Mouse (Mus musculus): ENCODE results near the gene Fcgr1.
"Not testable (repeated sequence)": the region's sequence is repeated elsewhere in the genome, so short reads cannot be mapped to it uniquely, and the experiment has no call there.

The Fcgr1 gene

DNA sequence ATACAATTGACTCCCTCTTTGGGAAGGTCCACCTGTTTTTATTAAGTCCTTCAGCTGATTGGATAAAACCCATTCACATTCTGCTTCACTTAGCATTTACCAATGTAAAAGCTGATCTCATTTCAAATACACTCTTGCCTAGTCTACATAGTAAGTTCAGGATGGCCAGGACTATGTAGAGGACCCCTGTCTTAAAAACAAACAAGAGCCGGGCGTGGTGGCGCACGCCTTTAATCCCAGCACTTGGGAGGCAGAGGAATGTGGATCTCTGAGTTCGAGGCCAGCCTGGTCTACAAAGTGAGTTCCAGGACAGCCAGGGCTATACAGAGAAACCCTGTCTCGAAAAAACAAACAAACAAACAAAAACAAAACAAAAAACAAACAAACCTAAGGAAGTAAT is 30.0 kb upstream of the Fcgr1 start:
- not testable (repeated sequence) for DNase-seq

DNA sequence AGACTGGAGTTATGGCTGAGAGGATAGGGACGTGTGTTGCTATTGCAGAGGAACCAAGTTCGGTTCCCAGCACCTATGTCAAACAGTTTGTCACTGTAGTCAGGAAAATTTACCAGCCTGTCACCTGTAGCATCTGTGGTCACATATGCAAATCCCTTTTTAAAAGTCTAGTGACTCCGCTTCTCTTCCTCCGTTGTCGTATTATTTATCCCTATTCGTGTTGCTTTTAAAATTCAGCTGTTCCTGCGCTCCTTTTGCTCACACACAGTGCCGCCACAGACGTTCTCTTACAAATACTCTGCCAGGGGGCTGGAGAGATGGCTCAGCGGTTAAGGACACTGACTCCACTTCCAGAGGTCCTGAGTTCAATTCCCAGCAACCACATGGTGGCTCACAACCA is 28.8 kb upstream of the Fcgr1 start:
- no peak for DNase-seq

DNA sequence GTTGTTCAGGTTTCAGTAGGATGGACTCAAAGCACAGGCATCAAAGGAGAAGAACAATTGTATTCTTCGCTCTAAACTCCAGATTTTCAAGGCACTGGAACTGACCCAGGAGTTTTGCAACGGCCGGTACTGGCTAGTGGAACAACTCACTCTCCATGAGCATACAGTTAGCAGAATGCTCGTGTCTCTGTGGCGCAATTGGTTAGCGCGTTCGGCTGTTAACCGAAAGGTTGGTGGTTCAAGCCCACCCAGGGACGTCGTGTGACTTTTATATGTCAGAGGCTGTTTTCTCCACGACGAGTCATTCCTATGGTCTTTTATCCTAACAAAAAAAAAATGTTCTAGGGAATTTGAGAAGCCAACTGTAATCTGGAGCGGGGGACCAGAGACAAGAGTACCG is 28.1 kb upstream of the Fcgr1 start:
- DNase-seq: no peak

DNA sequence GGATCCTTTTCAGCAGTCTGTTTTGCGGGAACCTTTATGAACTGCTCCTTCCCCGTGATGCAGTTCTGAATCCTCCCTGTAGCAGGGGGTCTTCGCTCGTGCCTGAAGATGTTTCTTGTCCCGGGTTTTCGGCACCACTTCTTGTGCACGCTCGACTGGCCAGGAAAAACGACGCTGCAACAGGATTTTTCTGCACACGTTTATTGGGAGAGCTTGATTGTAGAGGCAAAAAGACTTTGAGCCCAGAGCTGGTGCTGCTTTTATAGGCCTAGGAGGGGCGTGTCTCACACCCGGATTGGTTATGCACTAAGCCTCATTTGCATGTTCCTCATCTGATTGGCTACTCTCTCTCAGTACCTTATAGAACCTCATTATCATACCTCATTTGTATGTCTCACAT is 26.2 kb upstream of the Fcgr1 start:
- DNase-seq: not testable (repeated sequence)

DNA sequence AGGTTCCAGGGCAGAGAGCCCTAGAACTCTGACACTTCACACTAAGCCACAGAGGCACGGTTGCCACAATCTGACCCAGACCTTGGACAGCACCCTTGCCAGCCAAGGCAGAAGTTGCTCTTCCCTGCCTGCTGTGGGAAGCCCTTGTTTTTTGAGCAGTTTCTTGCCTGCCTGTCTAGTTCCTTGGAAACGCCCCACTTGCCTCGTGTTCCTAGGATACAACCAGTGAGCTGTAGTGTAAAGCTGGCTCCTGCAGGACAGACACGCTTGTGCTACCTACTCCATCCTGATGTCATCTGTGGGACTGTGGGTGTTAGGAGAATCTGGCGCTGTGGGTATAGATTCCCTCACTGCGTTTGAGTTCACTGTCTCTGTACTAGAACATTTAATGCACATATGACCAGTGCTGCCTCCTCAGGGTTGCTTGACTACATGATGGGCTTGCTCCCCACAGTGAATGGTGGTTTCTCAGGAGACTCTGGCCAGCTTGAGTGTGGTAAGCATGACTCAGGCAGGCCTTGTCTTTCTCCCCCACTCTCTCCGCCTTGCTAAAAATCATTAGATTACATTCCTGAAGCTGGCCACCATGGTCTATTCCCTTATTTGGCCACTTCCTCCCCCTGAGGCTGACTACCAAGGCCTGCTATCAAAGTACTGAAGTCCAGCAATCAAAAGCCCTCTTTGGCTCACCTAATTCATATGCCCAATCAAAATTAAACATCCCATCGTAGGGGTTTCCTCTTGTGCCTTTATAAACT is 18.8 kb upstream of the Fcgr1 start:
- no peak for DNase-seq

DNA sequence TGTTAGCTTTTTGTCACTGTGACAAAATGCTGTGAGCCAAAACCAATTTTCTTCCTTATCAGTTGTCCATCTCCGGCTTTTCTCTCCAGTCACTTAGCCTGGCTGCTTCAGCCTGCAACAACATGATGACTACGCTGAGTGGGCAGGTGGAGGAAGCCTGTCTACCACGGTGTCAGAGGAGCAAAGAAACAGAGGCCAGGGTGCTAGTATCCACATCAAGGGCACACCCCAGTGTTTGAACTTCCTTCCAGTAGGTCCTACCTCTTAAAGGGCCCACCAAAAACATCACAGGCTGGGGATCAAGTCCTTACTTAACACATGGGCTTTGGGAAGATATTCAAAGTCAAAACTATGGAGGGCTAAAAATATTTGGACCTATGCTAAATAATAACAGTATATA is 15.7 kb upstream of the Fcgr1 start:
- DNase-seq: no peak

DNA sequence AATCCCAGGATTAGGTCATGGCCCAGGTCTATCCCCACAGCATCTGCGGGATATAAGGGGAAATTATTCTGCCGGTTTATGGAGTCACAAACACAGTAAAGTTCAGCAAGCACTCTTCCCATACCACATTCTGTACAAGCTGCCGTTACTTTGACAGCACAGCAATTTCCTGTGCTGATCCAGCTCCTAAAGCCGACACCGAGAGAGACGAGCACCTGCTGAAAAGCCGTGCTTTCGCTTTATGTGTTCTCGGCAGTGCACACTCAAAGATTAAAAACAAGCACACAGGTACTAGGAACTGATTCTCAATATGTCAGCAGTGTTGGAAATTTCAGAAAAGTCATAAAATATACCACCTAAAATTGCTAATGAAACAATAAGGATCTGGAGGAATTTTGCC is 12.7 kb upstream of the Fcgr1 start:
- no peak for DNase-seq

GRCm38 (mm10) chr3:96302076-96302475 is 8.3 kb upstream of the Fcgr1 start:
- DNase-seq: no peak

DNA sequence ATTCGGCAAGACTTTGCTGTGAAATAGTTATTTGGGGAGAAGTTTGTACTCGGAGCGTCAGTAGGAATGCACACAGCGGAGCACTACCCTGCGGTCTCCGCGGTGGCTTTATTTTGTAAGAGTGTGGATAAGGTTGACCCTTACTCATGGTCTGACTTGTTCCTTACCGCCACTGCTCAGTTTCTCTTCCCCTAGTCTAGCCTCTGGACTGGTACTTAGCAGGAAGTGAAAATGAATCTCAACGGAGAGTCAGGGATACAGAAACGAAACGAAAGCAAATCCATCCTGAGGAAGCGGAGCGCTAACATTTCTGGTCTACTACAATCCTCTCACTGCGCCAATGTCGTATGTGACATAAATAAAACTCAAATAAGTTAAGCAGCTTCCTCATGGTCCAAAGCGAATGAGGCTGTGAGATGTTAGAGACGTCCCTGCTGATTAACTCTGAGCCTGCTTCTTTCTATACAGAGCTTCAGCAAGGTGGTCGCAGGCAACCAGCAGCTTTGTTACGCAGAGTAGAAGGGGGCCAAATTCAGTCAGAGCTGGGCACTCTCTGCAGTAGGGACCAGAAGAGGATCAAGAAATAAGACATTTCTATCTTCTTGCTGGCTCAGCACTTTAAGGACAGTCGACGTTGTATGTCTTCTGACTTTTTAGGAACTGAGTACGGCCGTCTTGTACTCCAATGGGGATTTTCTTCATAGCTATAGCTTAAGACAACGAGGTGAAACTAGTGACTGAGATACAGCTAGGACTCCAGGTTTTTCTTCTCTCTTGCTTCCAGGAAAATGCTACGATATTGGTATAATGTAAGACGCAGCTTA is 7.1 kb upstream of the Fcgr1 start:
- DNase-seq: no peak

- no peak for DNase-seq
Measured at GRCm38 (mm10) chr3:96299562-96299961, 5.8 kb upstream of the Fcgr1 start.

DNA sequence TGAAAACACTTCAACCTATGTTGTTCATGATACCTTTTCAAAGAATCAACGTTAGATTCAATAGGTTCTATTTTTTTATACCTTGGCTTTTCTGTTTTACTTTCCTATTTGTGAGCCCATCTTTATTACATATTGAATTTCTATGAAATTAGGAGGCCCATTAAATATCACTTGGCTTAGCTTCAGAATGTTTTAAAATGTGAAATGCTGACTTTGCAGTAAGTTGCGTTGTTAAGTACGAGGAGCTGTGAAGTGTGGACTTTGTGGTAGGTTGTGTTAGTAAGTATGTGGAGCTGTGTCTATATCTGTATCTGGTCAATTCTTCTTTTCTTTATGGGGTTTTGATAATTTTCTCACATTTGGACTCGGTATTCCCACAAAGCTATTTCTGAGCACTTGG is 4.6 kb upstream of the Fcgr1 start:
- DNase-seq: no peak

GRCm38 (mm10) chr3:96293368-96293767 is 401 bp downstream of the Fcgr1 start:
- no peak for DNase-seq

GRCm38 (mm10) chr3:96292641-96293040 is 1.1 kb downstream of the Fcgr1 start:
- no peak for DNase-seq

- not testable (repeated sequence) for DNase-seq
Measured at GRCm38 (mm10) chr3:96290727-96291126, 3.0 kb downstream of the Fcgr1 start.

- DNase-seq: no peak
Measured at GRCm38 (mm10) chr3:96289201-96289600, 4.6 kb downstream of the Fcgr1 start.

DNA sequence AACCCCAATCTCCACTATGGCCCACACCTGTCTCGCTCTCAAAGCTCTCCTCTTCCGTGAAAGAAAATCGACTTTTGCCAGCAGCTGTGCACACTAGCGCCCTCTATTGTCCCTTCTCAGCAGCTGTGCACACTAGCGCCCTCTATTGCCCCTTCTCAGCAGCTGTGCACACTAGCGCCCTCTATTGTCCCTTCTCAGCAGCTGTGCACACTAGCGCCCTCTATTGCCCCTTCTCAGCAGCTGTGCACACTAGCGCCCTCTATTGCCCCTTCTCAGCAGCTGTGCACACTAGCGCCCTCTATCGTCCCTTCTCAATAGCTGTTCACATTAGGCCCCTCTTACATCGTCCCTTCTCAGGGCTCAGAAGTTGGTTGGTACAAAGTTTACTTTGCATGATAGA is 6.4 kb downstream of the Fcgr1 start:
- DNase-seq: not testable (repeated sequence)

- DNase-seq: no peak
Measured at GRCm38 (mm10) chr3:96284457-96284856, 9.3 kb downstream of the Fcgr1 start.

GRCm38 (mm10) chr3:96280660-96281059 is 13.1 kb downstream of the Fcgr1 start:
- DNase-seq: no peak

GRCm38 (mm10) chr3:96277800-96278624 is 15.8 kb downstream of the Fcgr1 start:
- DNase-seq: peak; percentile 87

- DNase-seq: no peak
Measured at GRCm38 (mm10) chr3:96277428-96277799, 16.4 kb downstream of the Fcgr1 start.

DNA sequence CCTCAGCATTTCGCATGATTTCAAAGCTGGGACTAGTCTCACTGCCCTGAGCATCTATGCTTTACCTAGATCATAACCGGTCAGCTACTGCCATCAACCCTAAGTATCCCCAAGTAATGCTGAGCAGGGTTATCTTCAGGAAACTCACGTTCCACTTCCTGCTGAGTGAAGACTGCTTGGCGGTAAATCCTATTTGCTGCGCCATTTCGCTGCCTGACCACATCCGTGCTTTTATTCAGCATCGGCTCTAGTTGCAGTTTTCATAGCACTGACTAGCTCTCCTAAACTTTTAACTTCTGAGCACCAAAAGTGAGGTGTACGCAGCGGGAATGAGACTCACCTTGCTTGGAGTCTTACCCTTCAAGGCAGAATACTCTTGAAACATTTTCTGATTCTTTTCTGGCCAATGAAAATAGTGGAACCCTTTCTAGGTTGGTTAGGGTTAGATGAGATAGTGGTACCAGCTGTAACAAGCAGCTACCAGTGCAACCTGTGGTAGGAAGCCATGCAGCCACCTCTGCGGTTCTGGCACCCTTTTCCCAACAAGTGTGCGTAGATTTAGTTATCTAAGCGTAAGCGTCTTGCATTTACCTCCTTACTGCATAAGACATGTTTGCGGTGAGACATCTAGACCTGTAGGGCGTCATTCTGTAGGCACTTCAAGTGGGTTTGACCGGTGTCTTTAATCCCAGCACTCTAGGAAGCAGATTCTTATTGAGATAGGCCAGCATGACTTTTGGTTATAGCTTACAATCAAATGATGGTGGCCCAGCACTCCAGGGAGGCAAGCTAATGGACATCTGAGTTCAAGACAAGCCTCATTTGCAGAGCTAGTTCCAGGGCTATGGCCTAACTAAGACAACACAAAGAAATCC is 19.9 kb downstream of the Fcgr1 start:
- DNase-seq: no peak
